Mouse (Mus musculus) thymus, postnatal 25 days (tissue): ENCODE data around the gene Cers6.

Experiments used
- DNase-seq: peaks from one replicate; pipeline ENCODE4 v3.0.0; 2022

Cers6 gene

DNA sequence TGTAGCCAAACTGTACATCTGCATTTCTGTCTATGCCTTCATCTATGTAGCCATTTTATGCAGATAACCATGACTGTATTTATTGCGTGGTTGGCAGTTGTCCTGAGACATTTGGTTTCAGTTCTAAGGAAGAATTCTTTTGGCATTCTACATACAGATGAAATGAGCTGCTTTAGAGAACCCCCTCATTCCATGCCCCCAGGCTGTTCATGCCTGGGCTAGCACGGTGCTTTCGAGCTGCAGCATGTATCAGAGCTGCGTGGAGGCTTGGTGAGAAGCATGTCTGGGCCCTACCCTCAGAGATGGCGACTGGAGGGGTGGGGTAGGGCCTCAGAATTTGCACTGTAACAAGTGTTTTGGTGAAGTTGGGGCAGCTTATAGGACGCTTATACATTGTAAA is 64.3 kb downstream of the Cers6 start:
- DNase-seq: no peak

DNA sequence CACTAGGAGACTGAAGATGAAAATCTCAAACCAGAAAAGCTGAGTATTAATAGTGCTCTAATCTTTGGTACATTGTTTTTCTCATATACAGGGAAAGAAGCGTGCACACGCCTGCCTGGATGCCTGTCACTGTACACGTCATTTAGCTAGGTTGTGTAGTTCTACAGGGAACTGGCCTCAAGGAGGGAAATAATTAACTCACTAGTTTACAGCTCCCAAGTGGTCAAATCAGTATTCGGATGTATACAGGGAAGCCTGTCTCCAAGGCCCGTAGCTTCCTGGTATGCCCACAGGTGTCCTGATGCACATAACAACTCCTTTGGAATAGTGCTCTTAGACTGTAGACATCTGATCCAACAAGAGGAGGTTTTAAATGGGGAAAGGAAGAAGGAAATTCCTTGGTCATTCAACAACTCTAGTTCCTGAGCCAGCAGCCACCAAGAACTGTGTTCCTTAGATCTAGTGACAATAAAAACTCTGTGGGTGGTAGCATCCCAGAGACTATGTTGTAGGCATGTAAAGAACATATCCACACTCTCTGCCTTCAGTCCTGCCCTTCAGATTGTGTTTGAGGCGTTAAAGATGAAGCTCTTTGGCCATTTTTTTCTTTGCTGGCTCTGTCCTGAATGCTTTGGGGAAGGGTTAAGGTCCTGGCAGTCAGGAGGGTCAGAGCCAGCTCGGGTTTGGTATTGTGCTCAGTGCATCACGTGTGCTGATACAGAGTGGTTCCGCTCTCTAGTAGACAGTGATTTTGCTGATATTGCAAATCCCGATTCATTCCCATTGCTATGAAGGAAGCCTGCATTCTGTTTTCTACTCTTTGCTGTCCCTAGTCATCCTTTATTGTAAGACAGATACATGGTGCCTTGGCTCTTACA is 65.9 kb downstream of the Cers6 start:
- no peak for DNase-seq

DNA sequence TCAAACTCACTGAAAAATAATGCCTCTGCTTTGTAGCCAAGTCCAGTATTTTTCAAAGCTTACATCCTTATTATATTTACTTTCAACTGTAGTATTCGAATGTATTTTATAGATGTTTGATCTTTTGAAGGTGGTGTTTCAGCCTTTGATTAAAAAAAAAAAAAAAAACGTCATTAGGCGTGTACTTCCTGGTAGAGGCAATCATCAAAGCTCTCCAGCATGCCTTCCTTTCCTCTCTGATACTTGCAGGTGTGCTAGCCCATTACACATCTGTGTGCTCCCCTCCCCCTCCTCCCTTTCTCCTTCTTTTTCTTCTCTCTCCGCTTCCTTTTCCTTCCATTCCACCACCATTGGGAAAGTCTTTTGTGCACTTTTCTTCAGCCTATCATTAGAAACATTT is 71.0 kb downstream of the Cers6 start:
- DNase-seq: no peak

DNA sequence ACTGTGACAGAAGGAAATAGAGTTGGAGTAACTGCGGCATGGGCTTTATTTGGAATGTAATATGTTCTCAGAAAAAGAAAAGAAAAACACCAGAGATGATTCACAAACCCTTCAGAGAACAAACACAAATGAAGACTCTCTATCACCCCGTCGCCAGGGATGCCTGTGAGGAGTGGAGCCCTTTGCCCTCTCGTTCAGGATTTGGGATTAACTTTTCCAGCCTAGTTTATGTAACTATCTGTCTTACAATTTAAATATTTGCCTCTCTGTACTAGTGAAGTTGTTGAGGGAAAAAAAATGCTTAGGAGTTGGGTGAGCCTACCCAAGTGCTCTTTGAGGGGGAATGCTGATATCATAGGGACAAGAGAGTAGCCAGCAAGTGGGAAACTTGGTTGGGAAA is 71.4 kb downstream of the Cers6 start:
- no peak for DNase-seq

DNA sequence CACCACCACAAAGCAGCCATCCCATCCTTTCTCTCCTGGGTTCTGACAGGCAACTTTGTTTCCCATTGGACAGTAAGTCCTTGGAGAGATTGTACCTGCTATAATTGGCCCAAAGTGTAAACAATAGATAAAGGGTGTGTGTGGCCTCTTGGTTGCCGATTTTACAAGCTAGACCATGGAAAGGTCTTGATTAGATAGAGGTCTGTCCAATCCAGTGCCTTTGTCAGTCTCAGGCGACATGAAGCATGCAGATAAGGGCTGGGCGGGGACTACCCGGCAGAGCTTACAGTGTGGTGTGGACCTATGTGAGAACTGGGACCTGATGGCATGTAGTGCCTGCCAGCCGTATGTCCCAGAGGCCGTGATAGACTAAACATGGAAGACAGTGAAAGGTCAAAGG is 73.4 kb downstream of the Cers6 start:
- no peak for DNase-seq

DNA sequence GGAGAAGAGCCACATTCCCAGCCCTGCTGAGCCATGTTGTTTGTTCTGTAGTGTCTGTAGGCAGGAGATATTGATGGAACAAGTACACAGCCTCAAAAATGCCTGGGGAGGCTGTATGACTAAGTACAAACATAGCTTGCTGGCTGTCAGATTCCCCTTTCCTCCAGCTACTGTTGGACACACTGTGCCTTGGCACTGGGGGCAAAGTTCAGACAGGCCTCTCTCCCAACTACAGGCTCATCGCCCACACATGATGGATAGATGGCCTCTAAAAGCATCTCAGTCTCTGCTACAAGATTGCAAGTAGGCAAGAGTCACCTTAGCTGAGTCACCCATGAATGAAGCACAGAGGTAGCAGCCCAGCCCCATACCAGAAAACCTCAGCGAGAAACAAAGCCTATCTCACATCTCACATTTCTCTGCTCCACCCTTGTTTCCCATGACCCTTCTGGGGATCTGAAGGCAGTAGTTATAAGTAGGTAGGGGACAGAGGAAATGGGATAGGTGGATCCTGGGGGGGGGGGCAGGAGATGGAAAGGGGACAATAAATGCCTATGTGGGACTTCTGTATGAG is 74.6 kb downstream of the Cers6 start:
- peak; percentile 39 for DNase-seq

DNA sequence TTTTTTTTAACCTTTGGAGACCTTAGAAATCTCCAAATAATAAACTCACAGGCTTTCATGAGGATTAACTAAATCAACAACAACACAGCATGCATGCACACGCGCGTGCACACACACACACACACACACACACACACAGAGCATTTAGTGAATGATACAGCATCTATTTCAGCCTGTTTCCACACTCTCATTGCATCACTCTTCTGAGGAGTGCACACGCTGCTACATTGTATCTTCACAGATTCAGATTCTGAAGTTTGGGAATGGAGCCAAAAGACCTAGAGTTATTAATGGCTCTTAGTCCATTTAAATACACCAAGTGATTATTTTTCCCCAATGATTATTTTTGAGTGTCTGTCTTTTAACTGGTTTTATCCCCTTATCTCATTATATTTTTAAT is 75.5 kb downstream of the Cers6 start:
- DNase-seq: no peak

DNA sequence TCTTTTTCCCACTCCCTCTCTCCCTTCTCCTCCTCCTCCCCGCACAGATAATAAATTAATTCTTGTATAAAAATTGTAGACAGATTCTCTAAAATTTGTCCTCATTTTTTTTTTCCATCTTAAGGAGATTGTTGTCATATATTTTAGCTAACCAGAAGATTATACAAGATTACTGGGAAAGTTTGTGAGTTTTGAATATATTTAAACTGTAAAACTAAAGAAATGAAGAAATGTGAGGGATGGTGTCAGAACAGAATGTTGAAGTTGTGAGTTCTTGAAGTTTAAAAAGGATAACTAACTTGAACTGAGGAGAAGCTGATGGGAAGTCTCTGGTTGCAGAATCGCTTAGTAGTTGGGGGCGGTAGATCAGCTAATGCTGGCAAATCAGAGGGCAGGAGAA is 76.6 kb downstream of the Cers6 start:
- DNase-seq: no peak

DNA sequence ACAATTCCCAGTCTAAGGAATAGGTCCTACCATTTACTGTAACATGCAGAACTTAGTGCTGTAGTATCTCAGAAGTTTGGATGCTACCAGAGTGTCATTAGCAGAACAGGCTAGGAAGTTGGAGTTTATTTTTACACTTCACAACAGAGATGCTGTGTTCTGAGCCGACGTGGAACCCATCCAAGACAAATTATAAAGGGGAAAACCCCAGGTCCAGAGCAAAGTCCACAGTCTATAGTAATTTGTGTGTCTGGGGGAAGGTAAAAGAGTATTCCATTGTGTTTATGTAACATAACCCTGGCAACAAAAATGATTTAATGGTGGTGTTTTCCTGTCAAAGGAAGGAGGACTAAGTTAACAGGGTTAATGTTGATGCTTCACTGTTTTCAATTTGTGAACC is 83.7 kb downstream of the Cers6 start:
- no peak for DNase-seq

DNA sequence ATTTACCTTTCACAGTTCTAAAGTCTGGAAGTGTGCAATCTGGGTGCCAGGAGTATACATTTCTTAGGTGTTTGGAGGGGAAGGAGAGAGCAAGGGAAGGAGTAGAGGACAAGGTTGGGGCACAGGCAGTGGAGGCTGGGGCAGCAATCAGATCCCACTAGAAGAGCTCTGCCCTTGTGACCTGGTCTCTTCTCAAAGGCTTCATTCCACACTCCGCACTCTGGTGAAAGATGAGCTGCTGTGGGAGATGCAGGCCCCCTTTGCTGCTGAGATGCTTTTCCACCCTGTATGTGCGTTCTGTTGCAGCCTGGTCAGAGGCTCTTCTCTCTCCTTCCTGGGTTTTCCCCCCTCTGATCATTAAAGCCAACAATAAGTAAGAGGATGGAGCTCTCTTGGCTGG is 84.7 kb downstream of the Cers6 start:
- DNase-seq: no peak

DNA sequence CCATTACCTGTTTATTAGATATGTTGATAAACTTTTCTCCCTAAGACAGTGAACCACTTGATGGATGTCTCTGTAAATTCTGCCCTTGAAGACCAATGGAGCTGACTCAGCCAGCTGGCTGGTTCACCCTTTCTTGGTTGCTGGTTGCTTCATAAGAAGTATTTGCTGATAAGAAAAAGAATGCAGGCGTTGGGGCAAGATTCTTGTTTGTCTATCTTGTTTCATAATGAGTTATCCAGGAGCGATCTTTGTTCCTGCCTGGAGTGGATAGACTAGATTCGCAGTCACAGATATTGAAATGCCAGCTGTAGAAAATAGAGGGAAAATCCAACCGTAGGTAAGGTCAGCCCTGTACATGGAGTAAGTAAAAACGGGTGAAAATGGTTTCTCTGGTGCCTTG is 85.6 kb downstream of the Cers6 start:
- DNase-seq: no peak

DNA sequence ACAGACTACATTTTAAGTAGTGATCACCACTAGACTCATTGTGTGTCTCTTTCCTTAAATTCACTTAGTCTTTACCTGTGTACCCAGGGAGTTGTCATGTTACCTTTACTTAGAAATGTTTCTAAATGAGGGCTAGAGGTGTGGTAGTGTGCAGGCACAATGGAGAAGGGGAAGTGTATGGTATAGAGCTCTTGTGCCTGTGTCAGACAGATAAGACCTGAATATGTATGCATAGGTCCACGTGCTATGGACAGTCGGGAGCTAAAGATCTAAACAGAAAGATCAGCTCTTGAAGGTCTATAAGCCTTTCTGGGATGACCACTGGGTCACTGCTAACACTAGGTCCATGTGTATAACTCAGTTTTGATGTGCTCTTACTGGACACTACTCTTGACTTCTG is 87.9 kb downstream of the Cers6 start:
- no peak for DNase-seq

DNA sequence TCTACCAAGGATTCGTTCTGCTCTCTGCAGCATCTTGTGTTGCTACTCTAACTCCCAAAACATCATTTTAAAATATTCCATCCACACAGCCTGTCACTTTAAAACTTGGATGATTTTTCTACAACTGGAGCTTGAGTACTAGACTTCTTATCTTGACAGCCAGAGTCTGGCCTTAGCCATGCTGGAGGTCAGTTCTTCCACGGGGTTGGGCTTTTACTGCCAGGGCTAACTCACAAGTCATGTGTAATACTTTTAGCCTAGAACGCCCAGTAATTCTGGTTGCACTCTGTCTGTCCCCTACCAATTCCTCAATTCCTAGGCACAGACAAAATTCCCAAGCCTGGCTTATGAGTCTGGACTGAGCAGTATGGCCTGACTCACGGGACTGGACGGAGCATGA is 88.5 kb downstream of the Cers6 start:
- no peak for DNase-seq

DNA sequence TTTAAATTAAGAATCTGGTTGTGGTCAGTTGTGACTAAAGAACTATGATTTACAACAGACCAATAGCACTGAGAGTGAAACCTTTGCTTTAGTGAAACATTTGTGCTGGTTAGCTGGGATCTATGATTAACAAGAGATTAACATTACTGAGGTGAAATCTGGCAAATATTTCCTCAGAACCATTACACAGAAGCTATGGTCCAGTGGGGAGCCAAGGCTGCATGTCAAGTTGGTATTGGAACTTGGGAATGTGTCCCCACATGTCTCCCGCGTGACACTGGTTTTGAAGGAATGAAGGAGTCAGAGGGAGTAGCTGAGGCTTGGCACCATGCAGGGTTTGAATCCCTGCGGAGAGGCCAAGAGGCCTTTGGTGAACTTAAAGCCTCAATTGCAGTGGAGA is 90.5 kb downstream of the Cers6 start:
- DNase-seq: no peak

DNA sequence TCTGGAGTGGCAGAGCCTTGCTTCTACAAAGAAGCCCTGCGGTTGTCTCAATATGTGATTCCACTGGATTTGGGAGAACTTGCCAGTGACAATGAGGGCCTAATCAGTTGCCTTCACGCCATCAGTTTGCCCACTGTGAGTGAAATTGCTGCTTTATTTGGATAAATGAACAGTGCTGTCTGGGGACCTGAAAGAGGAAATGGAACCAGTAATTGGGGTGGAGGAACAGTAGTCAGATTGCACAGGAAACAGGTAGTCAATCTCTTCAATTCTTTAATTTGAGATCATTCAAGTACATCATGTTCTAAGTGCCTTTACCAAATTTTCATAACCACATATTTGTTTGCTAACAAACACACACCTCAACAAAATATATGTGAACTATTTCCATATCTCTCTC is 92.4 kb downstream of the Cers6 start:
- no peak for DNase-seq

DNA sequence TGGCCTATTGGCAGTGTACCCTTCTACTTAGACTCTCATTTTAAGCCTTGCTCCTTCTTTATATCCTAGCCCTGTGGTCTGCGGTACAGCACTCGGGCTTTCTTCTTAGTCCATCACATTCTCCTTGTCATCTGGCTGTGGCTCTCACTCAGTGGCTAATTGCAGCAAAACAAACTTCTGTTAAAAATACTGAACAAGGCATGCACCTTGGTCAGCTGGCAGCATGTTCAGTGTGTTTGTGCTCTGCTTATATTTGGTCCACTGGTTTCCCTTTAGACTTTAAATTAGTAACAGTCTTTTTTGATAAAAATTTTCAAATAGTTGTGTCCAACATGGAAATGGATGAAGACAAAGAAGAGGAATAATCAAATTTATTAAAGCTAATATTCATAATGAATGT is 94.3 kb downstream of the Cers6 start:
- DNase-seq: no peak

DNA sequence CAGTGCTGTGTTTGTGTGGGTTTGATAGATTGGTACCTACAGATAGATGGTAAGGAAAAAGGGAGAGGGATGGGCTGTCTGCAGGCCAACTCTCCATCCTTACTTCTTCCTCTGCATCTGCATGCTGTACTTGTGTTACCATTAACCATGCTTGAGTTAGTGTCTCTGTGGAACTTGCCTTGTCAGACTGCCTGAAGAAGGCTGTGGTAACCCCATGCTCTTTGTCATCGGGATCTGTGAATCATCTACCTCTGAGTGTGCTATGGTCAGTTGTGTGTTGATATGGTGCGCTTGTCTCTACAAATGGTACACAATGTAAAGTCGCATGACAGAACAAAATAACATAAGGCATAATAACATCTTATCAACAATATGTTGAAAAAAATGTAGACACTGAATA is 94.9 kb downstream of the Cers6 start:
- DNase-seq: no peak

DNA sequence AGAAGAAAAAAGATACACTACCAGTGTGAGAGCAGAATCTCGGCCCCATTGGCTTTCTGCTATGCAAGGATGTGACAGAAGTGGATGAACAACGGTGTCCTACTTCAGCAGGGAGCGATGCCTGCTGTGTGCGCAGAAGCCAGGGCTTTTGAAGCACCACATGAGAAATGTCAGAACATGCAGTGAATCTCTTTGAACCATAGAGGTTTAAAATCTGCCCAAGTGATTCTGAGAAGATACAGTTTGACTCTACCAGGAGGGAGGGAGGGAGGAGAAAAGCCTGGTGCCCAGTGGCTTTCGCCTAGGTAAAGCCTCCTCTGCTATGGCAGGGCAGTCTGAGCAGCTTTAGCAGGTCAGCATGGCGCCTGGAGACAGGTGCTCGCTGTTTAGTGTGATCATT is 96.6 kb downstream of the Cers6 start:
- DNase-seq: peak; percentile 50

DNA sequence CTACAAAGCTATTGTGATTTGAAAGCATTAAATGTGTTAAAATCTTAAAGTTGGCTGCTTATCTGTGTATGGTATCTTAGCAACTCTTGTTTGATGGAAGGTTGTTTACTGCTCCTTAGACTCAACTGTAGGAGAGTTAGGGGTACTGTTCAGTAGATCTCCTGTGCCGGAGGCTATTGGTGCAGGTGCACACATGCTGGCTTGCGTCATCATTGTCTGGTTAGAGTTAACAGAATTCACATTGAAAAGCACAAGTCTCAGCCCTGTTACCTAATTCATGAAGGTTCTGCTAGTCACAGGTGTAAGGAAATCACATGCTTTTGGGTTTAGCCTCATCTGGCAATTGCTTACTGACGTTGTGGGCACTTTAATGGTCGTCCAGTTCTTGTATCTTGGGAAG is 98.3 kb downstream of the Cers6 start:
- DNase-seq: peak; percentile 45

DNA sequence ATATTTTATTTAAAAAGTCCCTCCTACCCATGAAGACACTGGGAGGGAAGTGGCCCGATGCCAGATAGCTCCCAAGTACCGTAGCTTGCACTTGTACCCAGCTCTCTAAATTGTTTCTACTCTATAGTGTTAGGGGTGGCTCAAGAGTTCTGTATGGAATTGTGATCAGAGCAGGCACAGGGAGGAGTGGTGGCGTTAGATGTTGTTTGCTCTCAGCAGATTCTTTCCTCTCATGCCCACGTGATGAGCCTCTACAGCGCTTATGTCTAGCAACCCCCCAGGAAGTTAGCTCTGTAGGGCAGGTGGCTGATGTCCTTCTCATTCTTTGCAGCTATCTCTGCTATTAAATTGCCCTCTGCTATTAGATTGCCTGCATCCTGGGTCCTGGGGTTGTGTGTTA is 98.8 kb downstream of the Cers6 start:
- DNase-seq: peak; percentile 49

DNA sequence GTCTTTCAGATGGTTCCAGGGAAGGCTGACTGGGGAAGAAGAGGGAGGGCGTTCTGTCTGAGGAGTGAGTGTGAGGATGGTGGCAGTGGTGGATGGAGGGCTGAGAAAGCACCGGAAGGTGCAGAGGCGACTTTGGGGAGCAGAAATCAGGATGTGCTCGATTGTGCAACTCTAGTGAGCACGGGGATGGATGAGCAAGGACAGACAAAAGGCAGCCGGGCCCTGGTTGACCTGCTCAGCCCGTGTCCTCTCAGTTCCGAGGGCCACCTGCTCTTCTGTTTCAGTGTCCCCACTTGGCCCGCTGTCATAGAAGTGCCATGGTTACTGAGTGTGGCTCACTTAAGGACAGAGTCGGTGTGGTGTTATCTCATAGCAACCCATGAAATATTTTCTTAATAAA is 99.4 kb downstream of the Cers6 start:
- DNase-seq: no peak

DNA sequence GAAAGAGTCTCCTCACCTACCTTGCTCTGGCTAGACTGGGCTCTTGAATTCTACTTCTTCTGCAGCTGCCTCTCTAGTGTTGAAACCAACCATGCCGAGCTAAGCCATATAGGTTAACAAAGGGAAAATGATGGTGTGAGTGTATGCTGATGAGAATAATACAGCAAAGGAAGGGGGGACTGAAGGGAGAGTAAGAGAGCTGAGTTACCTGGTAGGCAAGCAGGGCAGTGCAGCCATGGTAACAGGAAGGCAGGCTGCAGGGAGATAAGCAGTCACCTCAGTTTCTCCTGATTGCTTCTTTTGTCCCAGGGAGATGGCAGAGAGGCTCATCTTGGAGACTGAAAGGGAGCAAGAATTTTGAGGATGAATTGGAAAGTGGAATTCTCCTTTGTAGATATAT is 105.1 kb downstream of the Cers6 start:
- DNase-seq: no peak

DNA sequence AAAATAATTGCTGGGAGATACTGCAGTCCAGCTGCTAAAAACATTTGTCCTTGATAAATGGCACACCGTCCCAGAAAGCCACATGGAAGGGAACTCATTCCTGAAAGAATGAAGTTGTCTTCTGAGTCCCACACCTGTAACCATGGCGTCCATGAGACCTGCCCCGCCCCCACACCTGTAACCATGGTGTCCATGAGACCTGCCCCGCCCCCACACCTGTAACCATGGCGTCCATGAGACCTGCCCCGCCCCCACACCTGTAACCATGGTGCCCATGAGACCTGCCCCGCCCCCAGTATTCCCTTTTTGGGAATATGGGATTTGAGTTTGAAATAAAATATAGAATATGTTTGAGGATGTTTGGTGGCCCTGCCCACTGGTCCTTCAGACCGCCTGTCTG is 106.8 kb downstream of the Cers6 start:
- no peak for DNase-seq

DNA sequence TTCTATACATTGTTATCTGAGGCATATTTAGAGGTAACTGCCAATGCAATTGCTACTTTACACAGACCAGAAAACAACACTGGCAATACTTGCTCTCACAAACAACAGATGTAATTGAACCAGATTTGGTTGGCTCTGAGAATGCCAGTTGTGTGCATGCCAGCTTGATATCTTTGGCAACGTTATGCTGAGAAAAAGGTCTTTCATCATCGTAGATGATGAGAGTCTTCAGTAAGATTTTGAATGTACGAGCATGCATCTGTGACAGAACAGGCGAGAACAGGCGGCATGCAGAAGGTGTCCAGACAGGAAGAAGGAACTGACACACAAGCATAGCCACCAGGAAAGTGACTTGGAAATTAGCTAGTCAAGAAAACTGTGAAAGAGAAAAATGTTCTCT is 110.6 kb downstream of the Cers6 start:
- DNase-seq: no peak

DNA sequence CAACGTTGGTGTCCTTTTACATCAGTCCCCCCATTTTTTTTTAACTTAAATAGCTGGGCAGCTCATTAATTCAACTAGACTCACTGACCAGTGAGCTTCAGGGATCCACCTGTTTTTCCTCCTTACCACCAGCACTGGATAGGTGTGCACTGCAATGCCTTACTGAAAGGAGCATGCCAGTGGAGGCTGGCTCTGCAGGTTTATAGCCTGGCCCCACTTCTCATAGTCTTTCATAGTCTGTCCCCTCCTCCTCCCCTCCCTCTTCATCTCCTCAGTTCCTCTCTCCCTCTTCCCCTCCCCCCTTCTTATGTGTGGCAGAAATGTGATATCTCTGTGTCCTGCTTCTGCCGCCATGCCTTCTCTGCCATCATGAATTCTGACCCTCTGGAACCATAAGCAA is 112.5 kb downstream of the Cers6 start:
- DNase-seq: no peak
